ENCODE assay signal across 8 mouse cellular contexts in genomic region chr9:109932361-109932755, GRCm38 (mm10). TPM values are rescaled to one million over a fixed set of nuclear protein-coding genes. Genes with fewer than 3 reads are reported as not detected.
A peak's percentile ranks its signal among the peaks of the same experiment; 100 is the strongest.
DNase-seq lines count a peak whose midpoint lies in the region; ATAC-seq lines count a peak whose summit lies in the region.

No protein-coding gene starts in this region.

- WGBS in embryonic facial prominence, embryonic 11.5 days = 1% methylated on average over 20 of the region's 20 CpGs
- under 1% methylated on average over 20 of the region's 20 CpGs for WGBS in heart, embryonic 15.5 days

- H3K36me3 ChIP-seq in embryonic facial prominence, embryonic 11.5 days (replicated peaks; ENCODE audit: control insufficient read depth, insufficient read depth, low read depth, low read length) = no peaks in the 10 kb centered on the region
- H3K36me3 ChIP-seq in heart, embryonic 15.5 days = no peaks in the 10 kb centered on the region

- H3K4me1 ChIP-seq in embryonic facial prominence, embryonic 11.5 days (ENCODE audit: control insufficient read depth, insufficient read depth, low read length) = 0 out of 2 replicates have a peak, but pooled peaks cover 2% of the 10 kb centered on the region
- H3K4me1 ChIP-seq in heart, embryonic 15.5 days (replicated peaks) = peaks cover 20% of the 10 kb centered on the region

- H3K4me3 ChIP-seq in embryonic facial prominence, embryonic 11.5 days (ENCODE audit: low read depth, low read length) = peak overlapping the region; percentile 80
- peak overlapping the region; percentile 77 for H3K4me3 ChIP-seq in heart, embryonic 15.5 days

- ATAC-seq in embryonic facial prominence, embryonic 11.5 days (replicated peaks; ENCODE audit: insufficient number of reproducible peaks, low FRiP score, low TSS enrichment, low read depth) = no peak
- no peak for ATAC-seq in heart, embryonic 15.5 days (replicated peaks; ENCODE audit: insufficient number of reproducible peaks, insufficient read depth, low FRiP score, low read depth)
- peak; percentile 4; the same call in 1 of the 2 replicates for ATAC-seq in megakaryocyte progenitor cell, adult 5-6 weeks (replicated peaks; ENCODE audit: poor library complexity)
- no peak for ATAC-seq in activated CD4-positive, CD25-positive, alpha-beta regulatory T cell, adult 4 months

- peak overlapping the region; percentile 82 for H3K9ac ChIP-seq in embryonic facial prominence, embryonic 11.5 days (replicated peaks; ENCODE audit: low read length)
- peak overlapping the region; percentile 93 for H3K9ac ChIP-seq in heart, embryonic 15.5 days

- H3K4me2 ChIP-seq in embryonic facial prominence, embryonic 11.5 days (ENCODE audit: low read depth, low read length) = peak overlapping the region; percentile 73
- H3K4me2 ChIP-seq in heart, embryonic 15.5 days = peak overlapping the region; percentile 77

- H3K27me3 ChIP-seq in embryonic facial prominence, embryonic 11.5 days (ENCODE audit: control insufficient read depth, insufficient read depth, low read length) = no peaks in the 10 kb centered on the region
- H3K27me3 ChIP-seq in heart, embryonic 15.5 days = no peaks in the 10 kb centered on the region

- H3K9me3 ChIP-seq in embryonic facial prominence, embryonic 11.5 days (replicated peaks; ENCODE audit: control insufficient read depth, low read length) = no peaks in the 10 kb centered on the region
- H3K9me3 ChIP-seq in heart, embryonic 15.5 days (replicated peaks) = no peaks in the 10 kb centered on the region

- peak; percentile 14 for DNase-seq in frontal cortex, postnatal 25 days (ENCODE audit: low spot score in 2 of 2)
- DNase-seq in frontal cortex, adult 2 months (ENCODE audit: extremely low spot score in 1 of 2, low spot score in 1 of 2) = no peak
- peak; percentile 23 to 24 for DNase-seq in CD8-positive naive resting alpha-beta T cell, adult 2 months (ENCODE audit: low read depth in 2 of 2, low spot score in 2 of 2)
- DNase-seq in embryonic facial prominence, embryonic 11.5 days (ENCODE audit: low spot score) = peak; percentile 46
- DNase-seq in kidney, postnatal 36 days = peak; percentile 38 to 54

- H3K27ac ChIP-seq in embryonic facial prominence, embryonic 11.5 days (replicated peaks; ENCODE audit: low read depth, low read length) = peak overlapping the region; percentile 85; the same call in 1 of the 2 replicates
- H3K27ac ChIP-seq in heart, embryonic 15.5 days = peak overlapping the region; percentile 99

RNA-seq across cellular contexts. Expression of gene Map4, which starts 1.1 kb away (rescaled TPM):
- polyA plus RNA-seq in frontal cortex, adult 2 months (2012; rRNA removed) = 313 and 321 TPM in 2 replicates
- 50.0 and 50.5 TPM in 2 replicates for polyA plus RNA-seq in embryonic facial prominence, embryonic 11.5 days (2014; fragmentation: Nextera tagmentation; extraction: Ambion mirVana)
- polyA plus RNA-seq in heart, embryonic 15.5 days (2015; fragmentation: Nextera tagmentation; extraction: Ambion mirVana) = 77.6 and 88.1 TPM in 2 replicates
- 26.7 and 32.2 TPM in 2 replicates for total RNA-seq in megakaryocyte progenitor cell, adult 5-6 weeks (2015)
- 20.1 and 26.3 TPM in 2 replicates for total RNA-seq in megakaryocyte progenitor cell, adult 5-6 weeks (2017)
- polyA plus RNA-seq in activated CD4-positive, CD25-positive, alpha-beta regulatory T cell, adult 4 months (2017; shearing (Covaris generic)) = 10 to 100 TPM; 40.8 to 42.7 TPM

RNA-seq across cellular contexts. Expression of gene Cdc25a, which starts 57.0 kb away (rescaled TPM):
- polyA plus RNA-seq in frontal cortex, adult 2 months (2012; rRNA removed) = 3.4 and 4.3 TPM in 2 replicates
- 38.6 and 44.1 TPM in 2 replicates for polyA plus RNA-seq in embryonic facial prominence, embryonic 11.5 days (2014; fragmentation: Nextera tagmentation; extraction: Ambion mirVana)
- polyA plus RNA-seq in heart, embryonic 15.5 days (2015; fragmentation: Nextera tagmentation; extraction: Ambion mirVana) = 12.0 and 17.9 TPM in 2 replicates
- 28.8 and 33.8 TPM in 2 replicates for total RNA-seq in megakaryocyte progenitor cell, adult 5-6 weeks (2015)
- total RNA-seq in megakaryocyte progenitor cell, adult 5-6 weeks (2017) = 46.3 and 55.2 TPM in 2 replicates
- 1 to 10 TPM; 7.1 to 7.7 TPM for polyA plus RNA-seq in activated CD4-positive, CD25-positive, alpha-beta regulatory T cell, adult 4 months (2017; shearing (Covaris generic))

Comparison
In these comparisons a context has a peak if more than half of its experiments do, and no peak if none do; other contexts are left out.
1. DNase-seq: peak in frontal cortex, postnatal 25 days (2 of 2), CD8-positive naive resting alpha-beta T cell, adult 2 months (2 of 2), embryonic facial prominence, embryonic 11.5 days (single experiment) and kidney, postnatal 36 days (2 of 2); none in frontal cortex, adult 2 months (0 of 2).